Mouse (Mus musculus) heart, embryonic 13.5 days (tissue): ENCODE data around the gene Kat8. TPM values are rescaled to one million over a fixed set of nuclear protein-coding genes. Genes with fewer than 3 reads are reported as not detected.
"Not testable (repeated sequence)": the region's sequence is repeated elsewhere in the genome, so short reads cannot be mapped to it uniquely, and the experiment has no call there.

ENCODE experiments used
- ATAC-seq: fragments of 200-750 bp; cut with Nextera tagmentation; 2 replicates; pipeline ENCODE4 v1.8.0; 2017; ENCODE audit warnings: moderate TSS enrichment; ENCODE audit not compliant: insufficient number of reproducible peaks, low FRiP score, low TSS enrichment; ENCODE audit errors: extremely low read depth
- H3K27ac ChIP-seq: fragments of 300-500 bp; sonication (generic); replicated peaks from 2 replicates; pipeline ENCODE4 v1.5.1; 2015; ENCODE audit warnings: moderate library complexity, mild to moderate bottlenecking, inconsistent platforms
- H3K27me3 ChIP-seq: fragments of 300-500 bp; sonication (generic); replicated peaks from 2 replicates; pipeline ENCODE4 v1.6.1; 2015; ENCODE audit warnings: mild to moderate bottlenecking, inconsistent platforms
- H3K36me3 ChIP-seq: fragments of 300-500 bp; sonication (generic); 2 replicates; pipeline ENCODE4 v1.6.1; 2015; ENCODE audit warnings: mild to moderate bottlenecking, inconsistent platforms
- H3K4me1 ChIP-seq: fragments of 300-500 bp; sonication (generic); 2 replicates; pipeline ENCODE4 v1.6.1; 2015; ENCODE audit warnings: inconsistent platforms
- H3K4me2 ChIP-seq: fragments of 300-500 bp; sonication (generic); 2 replicates; pipeline ENCODE4 v1.6.1; 2015; ENCODE audit warnings: inconsistent platforms, mild to moderate bottlenecking, moderate library complexity
- H3K4me3 ChIP-seq: fragments of 300-500 bp; sonication (generic); 2 replicates; pipeline ENCODE4 v1.5.1; 2015; ENCODE audit warnings: moderate library complexity, mild to moderate bottlenecking, inconsistent platforms
- H3K9ac ChIP-seq: fragments of 300-500 bp; sonication (generic); 2 replicates; pipeline ENCODE4 v1.6.1; 2015; ENCODE audit warnings: inconsistent platforms, mild to moderate bottlenecking, moderate library complexity
- H3K9me3 ChIP-seq: fragments of 300-500 bp; sonication (generic); 2 replicates; pipeline ENCODE4 v1.6.1; 2016; ENCODE audit warnings: inconsistent platforms
- WGBS: fragments of 180-500 bp; shearing (Covaris S2); methylation state at CpG from one replicate; pipeline ENCODE4 v1.1.7; 2015; ENCODE audit warnings: mixed read lengths; 5-methylcytosine and 5-hydroxymethylcytosine counted together
- polyA plus RNA-seq: library from polyadenylated mRNA; unstranded; fragments of >200 nt; fragmentation: Nextera tagmentation; extraction: Ambion mirVana; gene quantifications from 2 replicates; pipeline ENCODE4 v1.2.1, GENCODE M21; 2015

The Kat8 gene
- polyA plus RNA-seq, 1 experiment from 2014 or later = 25.1 TPM

DNA sequence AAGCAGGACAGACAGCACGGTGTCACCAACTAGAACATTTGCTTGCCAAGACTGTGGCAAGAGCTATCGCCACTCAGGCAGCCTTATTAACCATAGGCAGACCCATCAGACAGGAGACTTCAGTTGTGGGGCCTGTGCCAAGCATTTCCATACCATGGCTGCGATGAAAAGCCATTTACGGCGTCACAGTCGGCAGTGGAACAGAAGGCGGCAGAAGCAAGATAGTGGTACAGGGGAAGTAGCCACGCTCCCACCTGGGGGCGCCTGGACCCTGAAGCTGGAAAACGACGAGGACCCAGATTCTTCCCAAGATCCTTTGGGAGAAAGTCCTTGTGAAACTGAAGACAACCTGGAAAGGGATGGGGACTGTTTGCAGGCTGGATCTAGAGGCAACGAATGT lies 31.9 kb upstream of the Kat8 start:
- Histone ChIP-seq H3K4me2 (no peak overlapping the region), H3K27ac (no peak overlapping the region), H3K9me3 (no peaks in the 10 kb centered on the region), H3K4me1 (peaks cover 41% of the 10 kb centered on the region), H3K36me3 (peaks cover 78% of the 10 kb centered on the region), H3K4me3 (no peak overlapping the region), H3K9ac (no peak overlapping the region), H3K27me3 (no peaks in the 10 kb centered on the region)
- ATAC-seq = no peak
- 79% methylated on average over 12 of the region's 12 CpGs for WGBS

DNA sequence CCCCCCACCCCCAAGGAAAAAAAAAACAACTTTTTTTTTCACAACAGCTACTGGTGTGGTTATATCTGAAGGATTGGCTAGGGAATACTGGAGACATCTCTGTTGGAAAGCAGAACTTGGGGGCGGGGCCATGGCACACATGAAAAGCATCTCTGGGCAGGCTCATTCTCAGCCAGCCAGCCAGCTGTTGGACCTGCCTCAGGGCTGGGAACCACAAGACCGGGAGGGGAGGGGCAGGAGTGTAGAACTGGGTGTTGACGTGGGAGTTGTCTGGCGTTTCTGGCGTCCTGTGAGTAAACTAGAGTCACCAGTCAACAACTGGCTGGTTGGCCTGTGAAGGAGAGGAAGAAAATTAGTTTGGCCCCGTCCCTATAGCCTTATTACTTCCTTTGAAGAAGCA lies 26.4 kb upstream of the Kat8 start:
- Histone ChIP-seq H3K27me3 (no peaks in the 10 kb centered on the region), H3K36me3 (peaks cover 94% of the 10 kb centered on the region), H3K9ac (peak overlapping the region; percentile 30; the same call in 1 of the 2 replicates), H3K27ac (no peak overlapping the region), H3K4me1 (peaks cover 48% of the 10 kb centered on the region), H3K9me3 (no peaks in the 10 kb centered on the region), H3K4me3 (no peak overlapping the region), H3K4me2 (no peak overlapping the region)
- 66% methylated on average over 6 of the region's 6 CpGs for WGBS
- no peak for ATAC-seq

DNA sequence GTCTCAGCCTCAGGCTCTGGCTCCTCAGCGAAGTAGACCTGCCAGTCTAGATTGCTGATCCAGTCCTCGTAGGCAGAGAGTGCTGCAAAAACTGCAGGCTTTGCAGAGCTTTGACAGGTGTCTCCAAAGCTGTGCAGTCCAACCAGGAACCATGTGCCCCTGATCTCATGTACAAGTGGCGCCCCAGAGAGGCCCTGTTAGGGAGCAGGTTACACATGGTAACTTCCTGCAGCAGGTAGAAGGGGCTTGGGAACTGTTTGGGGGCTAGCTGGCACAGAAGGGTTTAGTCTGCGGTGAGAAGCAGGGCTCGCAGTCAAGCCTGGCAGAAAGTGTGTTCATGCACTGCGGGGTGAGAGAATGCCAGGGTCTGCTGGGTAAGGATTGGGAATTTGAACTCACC lies 25.8 kb upstream of the Kat8 start:
- ATAC-seq = no peak
- peaks cover 92% of the 10 kb centered on the region for H3K36me3 ChIP-seq
- H3K4me2 ChIP-seq = no peak overlapping the region
- H3K27me3 ChIP-seq = no peaks in the 10 kb centered on the region
- no peak overlapping the region for H3K4me3 ChIP-seq
- H3K4me1 ChIP-seq = peaks cover 48% of the 10 kb centered on the region
- H3K9me3 ChIP-seq = no peaks in the 10 kb centered on the region
- WGBS = 90% methylated on average over 6 of the region's 6 CpGs
- no peak overlapping the region for H3K27ac ChIP-seq
- 0 out of 2 replicates have a peak overlapping the region, but pooled peaks have one; percentile 41 for H3K9ac ChIP-seq

DNA sequence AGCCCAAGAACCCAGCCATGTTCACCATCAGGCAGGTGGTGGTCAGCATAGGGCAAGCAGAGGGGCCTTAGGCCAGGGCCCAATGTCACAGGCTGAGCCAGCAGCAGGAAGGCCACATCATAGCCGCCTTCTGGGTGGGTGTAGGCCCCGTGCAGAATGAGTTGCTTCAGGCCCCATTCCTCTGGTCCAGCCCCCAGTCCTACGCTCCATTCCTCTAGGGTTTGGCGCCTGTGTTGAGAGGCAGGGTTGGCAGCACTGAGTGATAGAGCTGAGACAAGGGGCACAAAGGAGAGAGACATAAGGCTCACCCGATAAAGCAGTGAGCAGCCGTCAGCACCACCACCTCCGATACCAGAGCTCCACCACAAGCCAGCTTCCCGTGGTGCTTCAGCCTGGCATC lies 25.1 kb upstream of the Kat8 start:
- H3K9me3 ChIP-seq = no peaks in the 10 kb centered on the region
- H3K4me1 ChIP-seq = peaks cover 43% of the 10 kb centered on the region
- whole genome bisulfite sequencing = 79% methylated on average over 8 of the region's 8 CpGs
- ATAC-seq = no peak
- H3K36me3 ChIP-seq = peaks cover 92% of the 10 kb centered on the region
- no peaks in the 10 kb centered on the region for H3K27me3 ChIP-seq
- 0 out of 2 replicates have a peak overlapping the region, but pooled peaks have one; percentile 19 for H3K9ac ChIP-seq
- H3K4me2 ChIP-seq = no peak overlapping the region
- no peak overlapping the region for H3K27ac ChIP-seq
- no peak overlapping the region for H3K4me3 ChIP-seq

DNA sequence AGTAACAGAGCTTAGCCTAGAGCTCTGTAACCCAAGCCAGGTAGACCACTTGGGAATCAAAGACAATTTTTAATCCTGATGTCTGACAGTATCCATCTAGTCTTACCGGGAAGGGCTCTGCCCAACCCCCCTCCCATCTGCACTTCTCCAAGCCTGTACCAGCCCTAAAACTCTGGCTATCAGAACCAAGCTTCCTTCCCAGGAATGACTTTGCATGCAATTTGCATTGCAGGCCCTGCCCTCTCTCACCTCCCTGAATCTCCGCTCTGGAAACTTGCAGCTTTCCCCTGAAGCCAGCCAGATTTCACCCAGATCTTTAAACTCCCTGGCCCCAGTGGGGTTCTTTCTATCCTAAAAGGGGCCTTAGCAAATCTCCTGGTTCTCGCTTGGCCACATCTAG lies 24.5 kb upstream of the Kat8 start:
- Histone ChIP-seq H3K27me3 (no peaks in the 10 kb centered on the region), H3K9ac (no peak overlapping the region), H3K4me1 (peaks cover 38% of the 10 kb centered on the region), H3K27ac (no peak overlapping the region), H3K9me3 (no peaks in the 10 kb centered on the region), H3K4me2 (no peak overlapping the region), H3K4me3 (no peak overlapping the region), H3K36me3 (peaks cover 92% of the 10 kb centered on the region)
- ATAC-seq = no peak
- WGBS = 83% methylated on average over 3 of the region's 3 CpGs

DNA sequence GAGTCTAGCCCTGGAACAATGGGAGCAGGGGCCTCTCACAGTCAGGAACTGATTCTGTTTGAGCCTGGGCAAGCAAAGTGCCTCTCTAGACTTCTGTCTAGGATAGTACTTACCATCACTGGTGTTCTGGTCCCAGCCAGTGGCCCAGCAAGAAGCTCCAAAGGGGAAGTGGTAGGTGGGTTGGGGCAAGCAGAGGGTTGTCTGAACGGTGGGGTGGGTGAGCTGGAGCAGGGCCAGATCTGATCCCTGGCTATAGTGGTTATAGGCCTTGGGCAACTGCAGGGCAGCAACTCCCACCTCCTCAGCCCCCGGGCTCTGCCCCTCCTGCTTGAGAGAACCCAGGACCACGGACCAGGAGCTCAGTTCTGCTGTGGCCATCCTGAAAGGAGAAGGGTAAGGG lies 23.5 kb upstream of the Kat8 start:
- Histone ChIP-seq H3K9ac (no peak overlapping the region), H3K9me3 (no peaks in the 10 kb centered on the region), H3K4me3 (no peak overlapping the region), H3K4me2 (no peak overlapping the region), H3K27ac (no peak overlapping the region), H3K4me1 (peaks cover 29% of the 10 kb centered on the region), H3K27me3 (no peaks in the 10 kb centered on the region), H3K36me3 (peaks cover 92% of the 10 kb centered on the region)
- ATAC-seq = no peak
- WGBS = 67% methylated on average over 3 of the region's 3 CpGs

DNA sequence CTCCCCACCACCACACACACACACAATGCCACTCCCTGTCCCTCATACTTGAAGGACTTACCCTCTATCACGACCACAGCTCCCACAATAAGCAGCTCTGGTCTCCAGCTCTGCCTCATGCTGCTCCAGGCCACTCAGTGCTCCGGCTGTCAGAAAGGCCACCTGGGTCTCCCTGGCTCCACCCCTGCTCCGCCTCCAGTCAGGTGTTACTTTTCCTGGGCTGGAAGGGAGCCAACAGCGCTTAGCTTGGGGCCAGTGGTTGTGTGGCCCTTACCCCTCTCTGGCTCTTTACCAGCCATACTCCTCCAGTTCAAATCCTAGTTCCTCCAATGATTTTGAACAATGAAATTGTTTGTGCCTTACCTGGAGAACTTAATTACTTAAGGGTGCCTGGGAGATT lies 21.5 kb upstream of the Kat8 start, which contains the start of gene Prss53:
Gene Prss53 (minus strand): TSS at position 173 of the 400 bp plus-strand sequence.
- Histone ChIP-seq H3K27me3 (no peaks in the 10 kb centered on the region), H3K4me2 (no peak within 1 kb of the TSS), H3K9ac (no peak within 1 kb of the TSS), H3K9me3 (no peaks in the 10 kb centered on the region), H3K4me1 (peaks cover 24% of the 10 kb centered on the region), H3K36me3 (peaks cover 72% of the 10 kb centered on the region), H3K27ac (no peak within 1 kb of the TSS), H3K4me3 (no peak within 1 kb of the TSS)
- no peak for ATAC-seq
- 36% methylated on average over 4 of the region's 4 CpGs for WGBS

DNA sequence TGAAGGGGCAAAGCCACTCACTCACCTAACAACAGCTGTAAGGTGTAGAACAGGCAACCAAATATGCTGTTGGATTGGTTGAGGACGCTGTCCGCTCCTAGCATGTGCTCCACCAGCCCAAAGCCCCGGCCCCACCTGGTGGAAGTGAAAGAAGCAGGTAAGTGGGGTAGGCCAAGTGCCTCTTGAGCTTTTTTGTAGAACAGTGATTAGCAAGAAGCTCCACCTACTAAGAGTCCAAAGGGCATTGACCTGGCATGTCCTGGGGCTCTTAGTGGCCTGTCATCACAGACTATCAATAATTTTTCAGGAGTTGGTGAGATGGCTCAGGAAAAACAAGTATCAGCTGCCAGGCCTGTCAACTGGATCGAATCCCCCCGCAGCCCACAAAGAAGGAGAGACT lies 17.8 kb upstream of the Kat8 start:
- H3K27ac ChIP-seq = peak overlapping the region; percentile 81
- no peaks in the 10 kb centered on the region; the same call in 1 of the 2 replicates for H3K27me3 ChIP-seq

DNA sequence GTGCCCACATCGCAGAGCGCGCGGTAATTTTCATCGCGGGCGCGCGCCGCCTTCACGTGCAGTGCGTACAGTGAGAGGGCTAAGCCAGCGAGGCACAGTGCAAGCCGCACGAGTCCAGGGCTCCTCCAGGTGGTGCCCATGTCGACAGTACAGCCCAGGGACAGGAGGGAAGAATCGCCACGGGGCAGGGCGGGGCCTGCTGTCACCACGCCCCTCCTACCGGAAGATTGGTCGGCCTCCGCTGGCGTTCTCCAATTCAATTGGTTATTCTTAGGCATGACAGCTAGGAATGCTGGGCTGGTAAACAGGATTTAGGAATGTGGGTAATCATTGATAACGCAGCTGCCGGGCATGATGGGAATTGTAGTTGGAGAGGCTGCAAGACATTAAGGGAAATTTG lies 16.9 kb upstream of the Kat8 start, which contains the start of the genes Gm21974 and Vkorc1:
Gene Gm21974 (minus strand): TSS at position 13 of the 400 bp plus-strand sequence.
Gene Vkorc1 (minus strand): TSS at position 176 of the 400 bp plus-strand sequence.
- Histone ChIP-seq H3K4me3 (peak within 1 kb of the TSS; percentile 71), H3K4me2 (peak within 1 kb of the TSS; percentile 87), H3K9ac (peak within 1 kb of the TSS; percentile 86), H3K4me1 (peaks cover 27% of the 10 kb centered on the region), H3K27me3 (no peaks in the 10 kb centered on the region; the same call in 1 of the 2 replicates), H3K36me3 (peaks cover 27% of the 10 kb centered on the region), H3K9me3 (no peaks in the 10 kb centered on the region), H3K27ac (peak within 1 kb of the TSS; percentile 81)
- peak; percentile 98 for ATAC-seq
- WGBS = under 1% methylated on average over 26 of the region's 26 CpGs

More for the DNA sequence above, 17.8 kb upstream of the Kat8 start:
- Histone ChIP-seq H3K9me3 (no peaks in the 10 kb centered on the region), H3K4me1 (peaks cover 20% of the 10 kb centered on the region), H3K36me3 (peaks cover 35% of the 10 kb centered on the region), H3K4me2 (peak overlapping the region; percentile 87), H3K9ac (peak overlapping the region; percentile 86), H3K4me3 (peak overlapping the region; percentile 71)
- 73% methylated on average over 5 of the region's 5 CpGs for WGBS
- no peak for ATAC-seq

DNA sequence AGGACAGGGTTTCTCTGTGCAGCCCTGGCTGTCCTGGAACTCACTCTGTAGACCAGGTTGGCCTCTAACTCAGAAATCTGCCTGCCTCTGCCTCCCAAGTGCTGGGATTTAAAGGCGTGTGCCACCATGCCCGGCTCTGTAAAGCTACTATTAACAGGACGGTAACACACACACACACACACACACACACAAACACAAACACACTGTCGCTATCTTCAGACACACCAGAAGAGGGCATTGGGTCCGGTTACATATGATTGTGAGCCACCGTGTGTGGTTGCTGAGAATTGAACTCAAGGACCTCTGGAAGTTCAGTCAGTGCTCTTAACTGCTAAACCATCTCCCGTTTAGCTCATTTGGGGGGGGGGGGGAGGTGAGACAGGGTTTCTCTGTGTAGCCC lies 16.4 kb upstream of the Kat8 start:
- H3K4me3 ChIP-seq = peak overlapping the region; percentile 71
- ATAC-seq, H3K27me3 ChIP-seq, H3K9me3 ChIP-seq, H3K9ac ChIP-seq: not testable (repeated sequence)
- H3K36me3 ChIP-seq = peaks cover 27% of the 10 kb centered on the region
- 64% methylated on average over 7 of the region's 7 CpGs for WGBS
- peak overlapping the region; percentile 66 for H3K27ac ChIP-seq
- peak overlapping the region; percentile 87 for H3K4me2 ChIP-seq
- peaks cover 27% of the 10 kb centered on the region for H3K4me1 ChIP-seq

DNA sequence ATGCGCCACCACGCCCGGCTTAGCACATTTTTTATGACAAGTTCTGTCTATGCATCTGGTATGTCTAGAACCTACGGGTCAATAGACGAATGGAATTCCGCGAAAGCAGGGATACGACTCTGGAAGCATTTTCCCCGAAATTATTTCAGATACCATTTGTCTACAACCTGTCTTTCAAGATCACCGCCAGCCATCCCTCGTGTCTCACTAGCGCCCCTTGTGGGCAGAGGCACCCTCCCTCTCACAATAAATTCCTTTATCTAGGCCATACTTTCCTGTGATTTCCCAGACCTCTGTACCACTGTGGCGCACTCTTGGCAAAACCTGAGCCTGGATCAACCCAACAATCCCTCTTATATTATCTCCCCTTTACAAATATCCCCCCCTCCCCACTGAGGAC lies 15.9 kb upstream of the Kat8 start:
- Histone ChIP-seq H3K4me2 (peak overlapping the region; percentile 87; the same call in 1 of the 2 replicates), H3K27ac (no peak overlapping the region), H3K4me3 (no peak overlapping the region), H3K36me3 (peaks cover 24% of the 10 kb centered on the region), H3K27me3 (no peaks in the 10 kb centered on the region; the same call in 1 of the 2 replicates), H3K9me3 (no peaks in the 10 kb centered on the region), H3K9ac (no peak overlapping the region), H3K4me1 (peaks cover 27% of the 10 kb centered on the region)
- ATAC-seq = no peak
- WGBS = 52% methylated on average over 13 of the region's 13 CpGs

DNA sequence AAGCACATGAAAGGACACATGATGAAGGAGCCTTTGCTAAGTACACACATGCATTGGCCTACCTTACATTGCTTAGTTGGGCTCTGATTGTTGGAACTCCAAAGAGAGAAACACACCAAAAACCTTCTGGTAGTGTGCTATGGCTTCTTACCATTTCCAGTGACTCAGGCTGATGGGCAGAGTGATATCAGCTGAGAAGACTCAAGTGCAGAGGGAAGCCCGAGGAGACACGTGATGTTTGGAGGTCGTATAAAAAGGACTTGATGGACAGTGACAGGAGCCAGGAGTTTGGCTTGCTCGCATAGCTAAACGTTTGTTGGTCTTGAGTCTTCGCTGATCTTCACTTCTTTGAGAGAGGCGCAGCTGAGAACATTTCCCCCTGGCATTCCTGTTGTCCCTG lies 14.8 kb upstream of the Kat8 start:
- H3K9me3 ChIP-seq = no peaks in the 10 kb centered on the region
- H3K4me2 ChIP-seq = no peak overlapping the region
- WGBS = 83% methylated on average over 7 of the region's 7 CpGs
- H3K9ac ChIP-seq = no peak overlapping the region
- H3K4me1 ChIP-seq = peaks cover 27% of the 10 kb centered on the region
- no peak overlapping the region for H3K4me3 ChIP-seq
- ATAC-seq = no peak
- H3K27ac ChIP-seq = no peak overlapping the region
- no peaks in the 10 kb centered on the region; the same call in 1 of the 2 replicates for H3K27me3 ChIP-seq
- peaks cover 13% of the 10 kb centered on the region for H3K36me3 ChIP-seq
